Mouse (Mus musculus) myocyte (in vitro differentiated cells): ENCODE results near the gene Sh2b3. TPM values are rescaled to one million over a fixed set of nuclear protein-coding genes. Genes with fewer than 3 reads are reported as not detected.
A peak's percentile ranks its signal among the peaks of the same experiment; 100 is the strongest.
"Not testable (repeated sequence)": the region's sequence is repeated elsewhere in the genome, so short reads cannot be mapped to it uniquely, and the experiment has no call there.

Experiments
- H3K27me3 ChIP-seq: one replicate; pipeline ENCODE4 v1.6.1; 2011; ENCODE audit not compliant: control insufficient read depth, insufficient read depth, insufficient read length
- H3K36me3 ChIP-seq: one replicate; pipeline ENCODE4 v1.6.1; 2011; ENCODE audit not compliant: control insufficient read depth, insufficient read depth
- H3K4me2 ChIP-seq: one replicate; pipeline ENCODE4 v1.6.1; 2011; ENCODE audit warnings: low read depth, control low read depth
- H3K4me3 ChIP-seq: one replicate; pipeline ENCODE4 v1.5.1; 2011; ENCODE audit warnings: mild to moderate bottlenecking, control low read depth, moderate library complexity
- H3K79me2 ChIP-seq: one replicate; pipeline ENCODE4 v1.6.1; 2011; ENCODE audit not compliant: control insufficient read depth, insufficient read depth
- H3ac ChIP-seq: one replicate; pipeline ENCODE4 v1.6.1; 2011; ENCODE audit not compliant: control insufficient read depth, insufficient read length
- CEBPB ChIP-seq: IDR thresholded peaks from 2 replicates; pipeline ENCODE4 v1.6.1; 2011; ENCODE audit warnings: mild to moderate bottlenecking, moderate library complexity; ENCODE audit not compliant: poor library complexity, insufficient read depth, severe bottlenecking
- MAX ChIP-seq: IDR thresholded peaks from one replicate; pipeline ENCODE4 v1.6.1; 2011; ENCODE audit warnings: low read depth, mild to moderate bottlenecking, control low read depth
- MYOD1 ChIP-seq, 3 experiments: IDR thresholded peaks; one replicate each; pipeline ENCODE4 v1.6.1; 2011; ENCODE audit warnings: control low read depth in 2 of 3, low read depth in 2 of 3, mild to moderate bottlenecking in 2 of 3, moderate library complexity in 1 of 3; ENCODE audit not compliant: insufficient read length in 2 of 3, control insufficient read depth in 1 of 3
- MYOG ChIP-seq, 3 experiments: IDR thresholded peaks; one replicate each; pipeline ENCODE4 v1.6.1; 2011; ENCODE audit warnings: control low read depth in 2 of 3, low read depth in 2 of 3, mild to moderate bottlenecking in 2 of 3; ENCODE audit not compliant: insufficient read length in 2 of 3, control insufficient read depth in 1 of 3, insufficient read depth in 1 of 3
- POLR2A ChIP-seq: IDR thresholded peaks from one replicate; pipeline ENCODE4 v1.6.1; 2011; ENCODE audit warnings: low read depth, mild to moderate bottlenecking, control low read depth, moderate library complexity; ENCODE audit not compliant: insufficient read length
- POLR2AphosphoS2 ChIP-seq: IDR thresholded peaks from one replicate; pipeline ENCODE4 v1.6.1; 2011; ENCODE audit warnings: low read depth, control low read depth; ENCODE audit not compliant: insufficient read length
- REST ChIP-seq: IDR thresholded peaks from one replicate; pipeline ENCODE4 v1.6.1; 2011; ENCODE audit warnings: mild to moderate bottlenecking, control low read depth, moderate library complexity; ENCODE audit not compliant: insufficient read depth, insufficient read length
- SRF ChIP-seq: IDR thresholded peaks from one replicate; pipeline ENCODE4 v1.6.1; 2011; ENCODE audit warnings: low read depth; ENCODE audit not compliant: control insufficient read depth, insufficient read length
- TCF12 ChIP-seq: IDR thresholded peaks from one replicate; pipeline ENCODE4 v1.6.1; 2011; ENCODE audit warnings: mild to moderate bottlenecking, control low read depth; ENCODE audit not compliant: poor library complexity, insufficient read depth, severe bottlenecking
- USF1 ChIP-seq: IDR thresholded peaks from one replicate; pipeline ENCODE4 v1.6.1; 2011; ENCODE audit warnings: low read depth, mild to moderate bottlenecking, control low read depth, moderate library complexity
- polyA plus RNA-seq: library from polyadenylated mRNA; unstranded; fragments of >200 nt; fragmentation: generic; extraction: Trizol; gene quantifications from one replicate; pipeline ENCODE4 v1.2.1, GENCODE M21; 2012; ENCODE audit warnings: missing spikeins

Gene Sh2b3
- polyA plus RNA-seq, 1 experiment: 37.4 TPM

DNA sequence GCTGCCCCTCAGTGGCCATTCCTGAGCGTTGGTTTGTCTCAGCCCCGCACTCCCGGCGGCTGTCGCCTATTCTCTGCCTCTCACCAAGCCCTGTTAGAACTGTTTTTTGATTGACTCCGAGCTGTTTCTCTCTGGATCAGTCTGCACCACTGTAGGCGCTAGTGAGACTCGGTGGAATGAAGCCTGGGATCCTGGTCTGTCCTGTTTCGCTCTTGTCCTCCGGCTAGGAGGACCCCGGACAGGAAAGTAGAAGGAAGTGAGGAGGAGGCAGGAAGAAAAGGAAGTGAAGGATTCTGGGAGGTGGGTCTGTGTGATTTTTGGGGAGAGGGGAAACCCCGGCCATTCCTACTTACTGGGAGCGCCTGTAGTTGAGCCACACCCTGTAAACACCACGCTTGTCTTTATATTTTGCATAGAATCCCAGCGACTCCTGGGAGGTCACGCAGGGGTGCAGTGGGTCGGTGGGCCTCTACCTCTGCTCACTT is 10.6 kb upstream of the Sh2b3 start:
- H3K4me3 ChIP-seq: peak overlapping the region; percentile 59
- H3K27me3 ChIP-seq: no peaks in the 10 kb centered on the region
- peak overlapping the region; percentile 53 for H3ac ChIP-seq
- TF ChIP-seq POLR2A (peak; percentile 44), MAX (no peak)
- peak overlapping the region; percentile 98 for H3K4me2 ChIP-seq
- no peaks in the 10 kb centered on the region for H3K36me3 ChIP-seq
- H3K79me2 ChIP-seq: peaks cover 12% of the 10 kb centered on the region

DNA sequence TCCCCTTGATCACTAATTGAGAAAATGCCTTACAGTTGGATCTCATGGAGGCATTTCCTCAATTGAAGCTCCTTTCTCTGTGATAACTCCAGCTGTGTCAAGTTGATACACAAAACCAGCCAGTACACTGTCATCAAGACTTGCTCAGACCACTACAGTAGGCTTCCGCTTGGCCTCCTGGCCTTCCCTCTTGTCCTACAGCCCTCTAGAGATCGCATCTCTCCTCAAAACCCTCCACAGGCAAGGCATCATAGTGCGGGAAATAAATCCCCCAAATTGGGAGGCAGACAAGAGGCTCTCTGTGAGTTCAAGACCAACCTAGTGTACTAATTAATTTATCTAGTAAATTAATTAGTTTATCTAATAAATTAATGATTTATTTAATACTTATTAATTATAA is 9.8 kb upstream of the Sh2b3 start:
- peaks cover 12% of the 10 kb centered on the region for H3K79me2 ChIP-seq
- H3K4me2 ChIP-seq, H3ac ChIP-seq, H3K36me3 ChIP-seq, H3K27me3 ChIP-seq: not testable (repeated sequence)
- peak overlapping the region; percentile 59 for H3K4me3 ChIP-seq

DNA sequence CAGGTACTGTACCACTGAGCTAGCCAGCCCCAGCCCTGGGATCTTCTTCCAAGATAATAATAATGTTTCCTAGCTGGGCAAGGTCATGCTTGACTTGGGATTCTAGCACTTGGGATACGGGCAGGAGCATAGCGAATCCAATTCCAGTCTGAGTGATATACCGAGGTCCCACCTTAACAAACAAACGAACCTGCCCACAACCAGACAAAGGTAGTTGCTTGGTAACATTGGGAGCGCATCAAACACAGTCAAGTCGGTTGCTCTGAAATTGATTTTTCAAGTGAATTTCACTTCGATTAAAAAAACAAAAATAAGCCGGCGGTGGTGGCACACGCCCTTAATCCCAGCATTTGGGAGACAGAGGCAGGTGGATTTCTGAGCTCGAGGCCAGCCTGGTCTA is 8.9 kb upstream of the Sh2b3 start:
- no peaks in the 10 kb centered on the region for H3K27me3 ChIP-seq
- no peak overlapping the region for H3ac ChIP-seq
- no peaks in the 10 kb centered on the region for H3K36me3 ChIP-seq
- no peak overlapping the region for H3K4me2 ChIP-seq
- H3K4me3 ChIP-seq: no peak overlapping the region
- TF ChIP-seq SRF (no peak), TCF12 (no peak), USF1 (no peak)
- H3K79me2 ChIP-seq: peaks cover 12% of the 10 kb centered on the region

DNA sequence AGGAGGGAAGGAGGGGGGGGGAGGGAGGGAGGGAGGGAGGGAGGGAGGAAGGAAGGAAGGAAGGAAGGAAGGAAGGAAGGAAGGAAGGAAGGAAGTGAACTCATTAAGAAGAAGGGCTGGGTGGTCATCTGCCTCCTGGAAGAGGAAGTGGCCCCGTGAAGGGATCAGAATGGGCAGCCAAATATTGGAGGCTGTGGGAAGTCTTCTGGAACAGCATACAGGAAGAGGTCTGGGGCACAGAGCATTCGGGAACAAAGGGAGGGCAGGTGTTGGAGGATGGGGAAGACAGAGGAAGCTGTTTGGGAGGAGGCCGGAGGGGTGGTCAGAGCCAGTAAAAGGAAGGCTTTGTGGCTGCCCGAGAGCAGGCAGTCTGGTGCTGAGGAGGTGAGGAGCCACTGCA is 7.9 kb upstream of the Sh2b3 start:
- no peaks in the 10 kb centered on the region for H3K36me3 ChIP-seq
- H3ac ChIP-seq: no peak overlapping the region
- H3K4me2 ChIP-seq: no peak overlapping the region
- H3K27me3 ChIP-seq: no peaks in the 10 kb centered on the region
- no peak overlapping the region for H3K4me3 ChIP-seq
- peaks cover 12% of the 10 kb centered on the region for H3K79me2 ChIP-seq
- TF ChIP-seq POLR2A (no peak), MYOG (IDR thresholded peaks at IDR 0.05; ENCODE audit: control insufficient read depth in 1 of 3, insufficient read depth in 1 of 3, insufficient read length in 2 of 3, low read depth in 2 of 3) (no peak), USF1 (no peak), POLR2AphosphoS2 (no peak), MAX (no peak)

DNA sequence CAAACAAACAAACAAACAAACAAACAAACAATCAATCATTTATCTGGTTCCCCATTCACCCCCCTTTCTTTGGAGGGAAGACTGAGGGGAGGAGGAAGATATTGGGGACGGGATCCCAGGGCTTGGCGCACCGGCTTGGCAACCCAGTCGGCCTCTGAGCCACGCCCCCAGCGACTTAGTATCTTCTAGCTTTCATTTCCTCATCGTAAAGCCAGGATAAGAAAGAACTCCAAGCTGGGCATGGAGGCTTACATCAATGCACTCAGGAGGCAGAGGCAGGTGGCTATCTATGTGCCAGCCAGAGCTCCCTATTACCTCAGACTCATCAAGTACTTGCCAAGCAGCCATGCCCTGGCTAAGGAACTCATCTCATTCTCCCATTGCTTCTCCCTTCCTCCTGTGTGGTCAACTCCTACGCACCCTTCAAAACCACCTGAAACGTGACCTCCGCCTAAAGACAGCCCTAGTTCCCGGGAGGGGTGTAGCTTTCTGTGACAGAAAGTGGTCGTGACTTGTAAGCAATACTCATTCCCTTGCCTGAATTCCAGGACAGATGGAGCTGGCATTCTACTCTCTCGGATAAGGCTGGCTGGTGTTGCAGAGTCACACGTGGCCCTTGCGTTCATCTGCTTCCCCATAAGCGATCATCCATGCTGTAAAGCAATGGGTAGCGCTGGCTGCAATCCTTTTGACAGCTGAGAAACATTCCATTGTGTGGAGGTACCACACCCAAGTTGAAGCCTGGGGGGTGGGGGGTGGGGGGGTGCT is 5.9 kb upstream of the Sh2b3 start:
- Histone ChIP-seq H3K27me3 (no peaks in the 10 kb centered on the region), H3K4me3 (peak overlapping the region; percentile 17), H3K79me2 (no peaks in the 10 kb centered on the region), H3ac (no peak overlapping the region), H3K4me2 (peak overlapping the region; percentile 99), H3K36me3 (no peaks in the 10 kb centered on the region)
- TF ChIP-seq SRF (no peak), REST (no peak), MYOD1 (IDR thresholded peaks at IDR 0.05; ENCODE audit: control insufficient read depth in 1 of 3, insufficient read length in 2 of 3, low read depth in 2 of 3) (no peak), MYOG (IDR thresholded peaks at IDR 0.05; ENCODE audit: control insufficient read depth in 1 of 3, insufficient read depth in 1 of 3, insufficient read length in 2 of 3, low read depth in 2 of 3) (peak in 1 of 3 experiments; percentile 5), MAX (no peak), POLR2A (no peak), POLR2AphosphoS2 (no peak), TCF12 (no peak), CEBPB (no peak)

DNA sequence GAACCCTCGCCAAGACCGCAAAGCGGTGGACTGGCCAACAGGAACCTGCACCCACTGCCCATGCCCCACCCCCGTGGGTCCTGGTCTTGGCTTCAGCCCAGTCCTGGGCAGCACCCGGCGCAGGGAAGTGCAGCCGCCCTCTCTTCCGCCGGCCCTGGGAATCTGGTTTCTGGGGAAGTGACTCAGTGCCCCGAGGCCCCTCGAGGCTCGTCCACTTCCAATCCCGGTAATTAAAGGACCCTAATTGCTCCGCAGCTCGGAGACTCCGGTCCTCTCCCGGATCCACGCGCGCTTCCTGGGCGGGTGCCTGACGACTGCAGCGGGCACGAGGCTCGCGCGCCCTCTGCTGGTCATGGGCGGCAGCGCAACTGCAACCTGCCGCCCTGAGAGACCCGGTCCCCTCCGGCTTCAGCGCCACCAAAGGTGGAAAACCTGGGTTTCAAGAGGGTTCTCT is 5.2 kb upstream of the Sh2b3 start:
- Histone ChIP-seq H3K4me2 (peak overlapping the region; percentile 99), H3K4me3 (peak overlapping the region; percentile 17), H3K79me2 (no peaks in the 10 kb centered on the region), H3K27me3 (no peaks in the 10 kb centered on the region), H3ac (no peak overlapping the region), H3K36me3 (no peaks in the 10 kb centered on the region)
- TF ChIP-seq REST: no peak
- TF ChIP-seq POLR2A: peak; percentile 27
- TF ChIP-seq MYOG (IDR thresholded peaks at IDR 0.05; ENCODE audit: control insufficient read depth in 1 of 3, insufficient read depth in 1 of 3, insufficient read length in 2 of 3, low read depth in 2 of 3): peak in 1 of 3 experiments; percentile 17
- TF ChIP-seq USF1: no peak
- peak in 1 of 3 experiments; percentile 34 for TF ChIP-seq MYOD1 (IDR thresholded peaks at IDR 0.05; ENCODE audit: control insufficient read depth in 1 of 3, insufficient read length in 2 of 3, low read depth in 2 of 3)
